21 mouse cellular contexts compared by ENCODE assay signal in the genomic region with DNA sequence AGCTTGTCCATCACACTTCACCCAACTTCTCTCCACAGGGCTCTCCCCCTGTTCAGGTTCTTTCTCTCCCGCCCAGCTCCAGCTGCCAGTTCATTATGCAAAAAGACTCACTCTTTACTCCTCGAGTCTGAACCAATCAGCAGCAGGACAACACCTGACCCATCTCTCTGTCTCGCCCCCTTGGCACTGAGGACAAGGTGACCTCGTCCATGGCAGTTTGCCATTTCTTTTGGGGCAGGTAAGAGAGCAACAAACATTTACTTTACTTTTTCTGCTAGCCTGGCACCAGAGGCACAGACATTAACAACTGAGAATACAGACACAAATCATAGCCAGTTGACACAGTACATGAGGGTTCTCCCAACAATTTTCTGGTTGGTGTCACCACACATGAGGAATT.
"Had no signal": no experiment of that assay in that cellular context is flagged by ENCODE, and none has a peak within 500 bp of the region (broad histone marks: within the 10 kb centered on the region; RNA-seq: fewer than 3 reads in every experiment).

No protein-coding gene starts in this region.

- H3K9ac ChIP-seq: liver, embryonic 13.5 days; lung, embryonic 14.5 days; midbrain, embryonic 15.5 days; neural tube, embryonic 12.5 days; neural tube, embryonic 15.5 days had no signal

- H3K9me3 ChIP-seq: liver, embryonic 13.5 days; megakaryocyte, embryonic 14.5 days; midbrain, embryonic 10.5 days; midbrain, embryonic 15.5 days; neural tube, embryonic 12.5 days; neural tube, embryonic 15.5 days had no signal

- H3K4me2 ChIP-seq: liver, embryonic 13.5 days; lung, embryonic 14.5 days; midbrain, embryonic 15.5 days; neural tube, embryonic 12.5 days; neural tube, embryonic 15.5 days had no signal

- DNase-seq: kidney, postnatal 10 days; layer of hippocampus, postnatal 36 days; liver, embryonic 13.5 days; lung, embryonic 14.5 days; right cerebral cortex, adult 18-20 months; right cerebral cortex, postnatal 14 days; right cerebral cortex, postnatal 4 days; thymus, adult 2 months; thymus, postnatal 14 days; thymus, postnatal 4 days had no signal

- H3K27me3 ChIP-seq: liver, embryonic 13.5 days; megakaryocyte, embryonic 14.5 days; midbrain, embryonic 15.5 days; neural tube, embryonic 12.5 days; neural tube, embryonic 15.5 days had no signal

- ATAC-seq: inflammation-experienced regulatory T-cells, adult 6 months; intestine, embryonic 16.5 days; lung, postnatal 0 days; midbrain, embryonic 15.5 days had no signal

- H3K27ac ChIP-seq: left cerebral cortex, adult 2 months; liver, embryonic 13.5 days; macrophage; midbrain, embryonic 10.5 days; midbrain, embryonic 15.5 days; neural tube, embryonic 12.5 days; neural tube, embryonic 15.5 days; stomach, postnatal 0 days had no signal

- H3K4me1 ChIP-seq: liver, embryonic 13.5 days; megakaryocyte, embryonic 14.5 days; midbrain, embryonic 10.5 days; midbrain, embryonic 15.5 days; neural tube, embryonic 12.5 days; neural tube, embryonic 15.5 days had no signal

- H3K4me3 ChIP-seq: left cerebral cortex, adult 2 months; liver, embryonic 13.5 days; megakaryocyte, embryonic 14.5 days; midbrain, embryonic 10.5 days; midbrain, embryonic 15.5 days; neural tube, embryonic 12.5 days; neural tube, embryonic 15.5 days had no signal
